Mouse (Mus musculus): Measurements from ENCODE around the gene Herc2.
"Not testable (repeated sequence)": the region's sequence is repeated elsewhere in the genome, so short reads cannot be mapped to it uniquely, and the experiment has no call there.

Gene Herc2

DNA sequence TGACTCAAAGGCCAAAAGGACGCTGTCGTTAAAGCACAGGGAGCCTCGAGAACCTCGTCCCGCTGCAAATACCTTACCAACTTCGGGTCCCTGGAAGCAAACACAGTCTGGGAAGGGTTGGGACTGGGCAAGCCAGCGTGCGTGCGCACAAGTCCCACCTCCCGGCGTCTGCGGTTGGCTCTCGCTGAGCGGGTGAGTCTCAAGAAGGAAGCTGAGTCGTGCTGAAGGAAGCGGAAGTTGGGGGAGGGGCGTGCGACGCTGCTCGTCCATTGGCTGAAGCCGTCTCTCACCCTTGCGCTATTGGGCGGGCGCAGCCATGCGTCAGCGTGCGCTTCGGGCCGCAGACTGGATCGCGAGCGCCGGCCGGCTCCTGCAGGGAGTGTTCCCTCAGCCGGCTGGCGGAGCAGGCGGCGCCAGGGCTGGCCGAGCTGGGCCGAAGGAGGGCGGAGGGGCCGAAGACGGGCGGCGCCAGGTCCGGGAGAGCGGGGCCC lies at the start of gene Herc2:
Gene Herc2, plus strand, starts transcription at position 366 of the 491 bp plus-strand sequence.
- DNase-seq (ENCODE audit: low spot score in 2 of 2), result peak; percentile 96 to 98

DNA sequence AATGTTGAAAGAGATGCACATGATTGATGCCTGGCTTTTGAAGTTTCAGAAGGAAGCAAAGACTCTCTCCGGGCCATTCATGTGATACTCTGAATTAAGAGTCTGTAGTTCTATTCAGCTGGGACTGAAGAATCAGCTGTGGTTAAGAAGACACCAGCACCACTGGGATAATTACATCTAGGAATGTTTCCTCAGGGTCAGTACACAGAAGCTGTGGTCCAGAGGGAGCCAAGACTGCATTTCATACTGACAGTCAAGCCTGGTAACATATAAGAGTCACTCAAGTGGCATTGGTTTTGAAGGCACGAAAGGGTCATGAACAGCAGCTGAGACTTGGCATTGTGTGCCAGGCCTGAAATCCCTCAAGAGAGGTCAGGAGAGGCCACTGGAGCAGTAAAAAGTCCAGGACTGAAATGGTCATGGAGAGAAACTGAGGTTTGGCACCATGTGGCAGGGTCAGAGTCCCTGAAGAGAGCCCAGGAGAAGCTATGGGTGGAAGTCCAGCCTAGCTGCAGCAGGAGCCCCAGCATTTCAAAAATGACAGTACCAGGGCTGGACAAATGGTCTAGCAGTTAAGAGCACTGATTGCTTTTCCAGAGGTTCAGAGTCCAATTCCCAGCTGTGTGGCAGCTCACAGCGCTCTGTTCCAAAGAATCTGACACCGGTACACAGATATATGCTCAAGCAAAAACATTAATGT lies 39.5 kb upstream of the Herc2 start:
- DNase-seq (ENCODE audit: low spot score in 2 of 2), result no peak

DNA sequence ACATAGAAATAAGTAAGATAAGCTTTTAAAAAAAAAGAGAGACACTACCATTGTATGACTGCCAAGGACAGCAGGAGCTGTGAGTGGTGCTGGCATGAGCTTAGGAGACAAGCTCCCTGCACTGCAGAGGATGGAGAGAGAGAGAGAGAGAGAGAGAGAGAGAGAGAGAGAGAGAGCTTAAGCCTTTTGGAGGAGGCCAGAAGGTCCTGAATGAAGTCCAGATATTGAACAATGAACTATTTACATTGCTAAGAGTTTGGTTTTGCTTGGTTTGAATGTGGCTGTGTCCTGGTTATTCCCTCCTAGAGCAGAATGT lies 39.0 kb upstream of the Herc2 start:
- no peak for DNase-seq (ENCODE audit: low spot score in 2 of 2)

DNA sequence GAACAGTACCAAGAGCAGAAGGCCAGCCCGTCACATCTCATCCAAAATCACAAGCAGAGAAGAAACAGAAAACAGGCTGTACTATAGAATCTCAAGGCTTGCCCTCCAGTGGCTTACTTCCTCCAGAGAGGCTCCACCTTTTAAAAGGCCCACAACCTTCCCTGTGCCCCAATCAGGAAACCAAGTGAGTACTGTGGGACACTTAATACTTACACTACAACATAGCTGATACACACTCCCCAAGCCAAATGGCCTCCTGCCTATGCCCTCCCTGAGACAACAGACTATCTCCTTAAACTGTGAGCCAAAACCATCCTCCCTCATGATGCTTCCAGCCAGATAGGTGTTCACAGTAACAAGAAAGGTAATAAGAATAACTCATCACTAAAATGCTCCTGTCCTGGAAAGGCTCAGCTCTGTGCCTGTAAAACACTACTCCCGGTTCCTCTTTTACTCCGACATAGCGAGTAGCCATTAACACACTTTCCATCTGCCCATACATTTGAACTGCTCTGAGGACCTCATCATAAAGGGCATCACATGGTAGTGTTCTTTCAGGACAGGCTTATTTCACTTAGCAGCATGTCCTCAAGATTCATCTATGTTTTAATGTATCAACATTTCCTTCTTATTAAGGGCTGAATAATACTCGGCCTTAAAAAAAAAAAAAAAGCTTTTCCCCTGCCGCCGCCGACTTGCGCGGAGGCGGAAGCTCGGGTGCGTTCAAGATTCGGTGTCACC lies 36.6 kb upstream of the Herc2 start:
- DNase-seq (ENCODE audit: low spot score in 2 of 2), result no peak

DNA sequence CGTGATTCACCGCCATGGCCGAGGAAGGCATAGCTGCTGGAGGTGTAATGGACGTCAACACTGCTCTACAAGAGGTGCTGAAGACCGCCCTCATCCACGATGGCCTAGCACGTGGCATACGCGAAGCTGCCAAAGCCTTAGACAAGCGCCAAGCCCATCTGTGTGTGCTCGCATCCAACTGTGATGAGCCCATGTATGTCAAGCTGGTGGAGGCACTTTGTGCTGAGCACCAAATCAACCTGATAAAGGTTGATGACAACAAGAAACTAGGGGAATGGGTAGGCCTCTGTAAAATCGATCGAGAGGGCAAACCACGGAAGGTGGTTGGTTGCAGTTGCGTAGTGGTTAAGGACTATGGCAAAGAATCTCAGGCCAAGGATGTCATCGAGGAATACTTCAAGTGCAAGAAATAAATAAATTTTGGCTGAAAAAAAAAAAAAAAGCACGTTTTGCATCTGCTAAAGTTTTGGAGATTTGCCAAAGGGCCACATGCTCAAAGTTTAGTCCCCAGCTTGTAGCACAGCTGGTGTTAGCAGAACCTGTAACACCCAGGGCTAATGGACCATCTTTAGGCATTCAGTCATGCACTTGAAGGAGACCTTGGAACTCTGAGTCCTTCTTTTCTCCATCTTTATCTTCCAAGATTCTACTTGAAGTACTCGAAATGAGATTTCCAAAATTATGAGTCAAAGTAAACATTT lies 35.8 kb upstream of the Herc2 start:
- not testable (repeated sequence) for DNase-seq (ENCODE audit: low spot score in 2 of 2)

DNA sequence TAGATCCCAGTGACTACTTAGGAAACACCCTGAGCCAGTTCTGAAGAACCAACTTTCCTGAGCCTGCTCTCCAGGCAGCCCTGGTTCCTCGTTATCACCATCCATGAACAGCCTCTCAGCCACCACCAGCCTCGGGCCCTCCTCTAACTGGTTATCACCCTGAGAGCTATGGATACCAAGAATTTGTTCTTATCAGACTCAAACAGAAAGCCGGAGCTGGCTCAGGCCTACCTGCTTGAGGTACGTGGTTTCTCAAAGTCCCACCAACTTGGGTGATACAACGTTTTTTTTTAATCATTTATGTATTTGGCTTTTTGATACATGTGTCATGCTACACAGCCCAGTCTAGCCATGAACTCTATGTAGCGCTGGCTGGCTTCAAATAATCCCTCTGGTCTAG lies 34.8 kb upstream of the Herc2 start:
- DNase-seq (ENCODE audit: low spot score in 2 of 2), result no peak

DNA sequence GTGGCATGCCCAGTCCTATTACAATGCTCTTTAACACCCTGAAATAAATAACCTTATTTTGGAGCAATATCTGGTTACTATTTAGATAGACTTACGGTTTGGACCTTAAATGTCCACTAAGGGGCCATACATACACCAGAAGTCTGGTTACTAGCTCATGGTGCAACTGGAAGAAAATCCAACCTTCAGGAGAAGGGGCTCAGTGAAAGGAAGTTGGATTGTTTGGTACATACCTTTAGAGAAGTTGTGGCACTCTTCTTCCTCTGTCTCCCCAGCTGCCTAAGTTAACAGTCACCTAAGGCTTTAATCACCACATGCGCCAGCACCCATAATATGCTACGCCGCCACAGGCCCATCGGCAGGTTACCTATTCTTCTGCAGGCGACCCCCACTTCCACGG lies 34.2 kb upstream of the Herc2 start:
- DNase-seq (ENCODE audit: low spot score in 2 of 2), result no peak

DNA sequence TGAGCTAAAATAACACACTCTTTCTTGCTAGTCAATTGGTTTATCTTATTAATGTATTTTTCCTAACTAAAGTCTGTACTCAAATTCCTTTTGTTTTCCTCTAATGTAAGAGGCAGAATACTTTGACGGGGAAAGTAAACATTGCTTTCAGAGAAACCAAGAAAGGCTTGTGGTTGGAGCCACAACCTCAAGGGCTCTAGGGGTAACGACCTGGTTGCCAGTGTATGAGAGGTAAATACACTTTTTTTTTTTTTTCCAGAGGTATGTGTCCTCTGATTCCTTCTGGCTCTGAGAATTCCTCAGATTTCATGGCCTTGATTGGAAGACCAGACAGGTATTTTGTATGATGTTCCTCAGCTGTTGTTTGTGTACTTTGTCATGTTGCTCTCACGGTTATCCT lies 32.2 kb upstream of the Herc2 start:
- DNase-seq (ENCODE audit: low spot score in 2 of 2), result no peak

DNA sequence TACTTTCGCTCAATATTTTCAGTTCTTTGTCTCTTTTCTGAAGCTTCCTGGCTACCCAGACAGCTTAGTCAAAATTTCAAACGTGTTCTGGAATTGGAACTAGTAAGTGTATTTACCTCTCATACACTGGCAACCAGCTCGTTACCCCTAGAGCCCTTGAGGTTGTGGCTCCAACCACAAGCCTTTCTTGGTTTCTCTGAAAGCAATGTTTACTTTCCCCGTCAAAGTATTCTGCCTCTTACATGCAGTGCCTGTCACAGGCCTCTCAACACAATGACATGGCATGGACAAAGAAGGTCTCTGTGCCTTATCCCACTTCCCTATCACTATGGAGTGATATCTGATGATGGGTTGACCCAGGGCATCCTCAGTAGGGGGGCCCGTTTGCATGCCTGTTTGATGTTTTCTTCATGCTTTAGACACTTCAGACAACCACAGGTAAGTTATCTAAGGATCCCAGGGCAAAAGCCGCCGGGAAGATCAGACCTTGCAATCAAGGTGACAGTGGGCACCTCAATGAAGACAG lies 31.5 kb upstream of the Herc2 start:
- DNase-seq (ENCODE audit: low spot score in 2 of 2), result no peak

DNA sequence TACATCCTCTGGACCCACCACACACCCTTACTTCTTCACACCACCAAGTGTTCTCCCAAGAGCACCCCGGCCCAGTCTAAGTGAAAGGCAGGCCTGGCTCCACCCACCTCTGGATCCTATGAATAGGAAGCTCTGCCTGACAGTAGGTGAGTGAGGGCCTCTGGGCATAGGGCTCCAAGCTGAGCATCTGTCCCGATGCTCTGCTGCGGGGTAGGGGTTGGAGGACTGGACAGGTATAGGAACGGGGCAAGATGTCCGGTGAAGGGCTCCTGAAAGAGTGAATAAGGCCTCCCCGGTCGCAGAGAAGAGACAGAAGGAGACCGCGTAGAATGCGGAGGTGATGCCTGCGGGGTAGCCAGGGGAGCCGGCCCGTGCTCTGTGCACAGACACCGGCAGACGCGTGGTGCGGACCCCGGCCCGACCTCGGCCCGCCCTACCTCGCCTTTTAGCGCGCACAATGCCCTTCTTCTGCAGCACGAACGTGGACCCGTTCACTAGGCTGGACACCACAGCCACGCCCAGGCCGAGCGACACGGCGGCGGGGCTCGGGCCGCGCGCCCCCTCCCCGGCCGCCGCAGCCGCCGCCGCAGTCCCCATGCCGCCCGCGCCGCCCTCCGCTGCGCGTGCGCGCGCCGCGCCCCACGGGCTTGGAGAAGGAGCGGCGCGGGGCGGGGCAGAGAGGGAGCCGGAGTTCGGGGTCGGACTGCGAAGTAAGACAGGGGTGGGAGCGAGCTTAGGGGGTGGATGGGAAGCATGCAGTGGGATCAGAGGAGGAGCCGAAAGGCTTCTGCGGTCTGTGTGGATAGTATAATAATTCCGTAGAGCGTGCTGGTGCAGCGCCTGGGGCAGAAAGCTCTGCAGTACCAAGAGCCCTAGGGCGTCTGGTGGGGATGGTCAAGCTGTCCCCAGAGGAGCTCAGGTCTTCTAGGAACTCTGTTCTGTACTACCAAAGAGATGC lies 30.7 kb upstream of the Herc2 start:
- peak; percentile 53 to 68 for DNase-seq (ENCODE audit: low spot score in 2 of 2)

DNA sequence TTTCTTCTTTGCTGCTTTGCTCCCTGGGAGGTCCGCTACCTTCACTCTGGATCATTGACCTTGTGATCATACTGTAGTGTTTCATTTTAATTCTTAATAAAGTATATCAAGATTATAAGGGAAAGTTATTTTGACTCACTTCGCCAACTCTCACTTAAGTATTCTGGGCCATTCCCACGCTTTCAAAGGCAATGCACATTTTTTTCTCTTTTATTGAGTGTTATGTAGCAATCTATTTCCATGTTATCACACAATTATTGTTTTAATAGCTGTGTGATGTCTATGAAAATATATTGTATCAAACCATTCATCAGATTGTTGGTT lies 30.1 kb upstream of the Herc2 start, which contains the start of gene Nipa1:
Gene Nipa1, minus strand, starts transcription at position 25 of the 324 bp plus-strand sequence.
- no peak for DNase-seq (ENCODE audit: low spot score in 2 of 2)

DNA sequence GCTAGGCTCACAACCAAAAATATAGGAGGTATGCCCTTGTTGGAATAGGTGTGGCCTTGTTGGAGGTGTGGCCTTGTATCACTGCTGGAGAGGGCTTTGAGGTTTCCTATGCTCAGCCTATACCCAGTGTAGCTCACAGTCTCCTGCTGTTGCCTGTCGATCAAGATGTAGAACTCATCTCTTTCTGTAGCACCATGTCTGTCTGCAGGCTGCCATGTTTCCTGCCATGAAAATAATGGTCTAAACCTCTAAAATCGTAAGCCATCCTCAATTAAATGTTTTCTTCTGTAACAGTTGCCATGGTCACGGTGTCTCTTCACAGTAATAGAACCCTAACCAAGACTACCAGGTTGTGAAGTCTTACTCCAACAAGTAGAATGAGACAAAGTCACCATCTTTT lies 26.4 kb upstream of the Herc2 start:
- DNase-seq (ENCODE audit: low spot score in 2 of 2), result no peak

DNA sequence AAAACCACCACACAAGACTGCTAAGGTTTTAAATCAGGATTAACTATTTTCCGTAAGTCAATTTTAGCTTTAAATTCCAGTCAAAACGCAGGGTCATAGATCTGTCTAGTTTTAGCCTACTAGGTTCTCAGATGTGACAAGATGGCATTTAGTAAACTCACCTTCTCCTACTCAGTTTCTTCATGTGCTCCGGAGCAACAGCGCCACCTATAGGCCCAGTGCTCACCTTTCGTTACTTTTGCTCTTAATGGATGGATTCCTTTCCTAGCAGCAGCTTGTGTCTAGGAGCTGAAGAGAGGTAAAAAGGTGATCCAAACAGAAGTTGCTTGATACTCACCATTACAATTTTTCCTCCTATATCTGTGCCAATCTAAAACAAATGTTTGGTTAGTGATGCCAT lies 7.6 kb upstream of the Herc2 start:
- DNase-seq (ENCODE audit: low spot score in 2 of 2), result peak; percentile 51 to 68

DNA sequence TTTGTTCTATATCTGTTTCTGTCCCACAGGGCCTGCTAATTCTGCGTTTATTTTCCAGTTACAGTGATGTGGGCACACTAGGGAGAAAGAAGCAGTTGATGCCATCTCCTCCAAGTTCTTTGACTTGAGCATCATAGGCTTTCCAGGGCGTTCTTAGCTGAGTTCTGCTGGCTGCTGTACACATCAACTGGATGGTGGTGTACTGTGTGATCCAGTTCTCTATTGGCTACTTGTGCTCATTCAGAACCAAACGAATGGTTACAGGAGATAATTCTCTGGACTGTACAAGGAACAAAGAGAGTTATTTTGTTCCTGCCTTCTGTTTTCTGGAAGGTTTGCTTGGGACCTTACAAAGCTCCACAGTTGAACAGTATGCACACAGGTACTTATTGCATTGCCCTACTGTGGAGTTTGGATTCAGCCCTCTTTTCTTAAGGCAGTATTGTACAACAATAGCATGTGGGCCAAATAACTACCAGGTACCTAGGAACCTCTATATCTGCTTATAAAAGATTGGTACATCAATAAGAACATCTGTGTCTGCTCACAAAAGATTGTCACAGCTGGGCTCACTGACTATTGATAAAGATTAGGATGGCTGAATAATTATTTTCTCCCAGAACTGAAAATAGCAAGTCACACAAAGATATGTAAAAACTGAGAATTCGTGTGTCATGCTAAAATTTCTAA lies 6.3 kb upstream of the Herc2 start:
- DNase-seq (ENCODE audit: low spot score in 2 of 2), result no peak

DNA sequence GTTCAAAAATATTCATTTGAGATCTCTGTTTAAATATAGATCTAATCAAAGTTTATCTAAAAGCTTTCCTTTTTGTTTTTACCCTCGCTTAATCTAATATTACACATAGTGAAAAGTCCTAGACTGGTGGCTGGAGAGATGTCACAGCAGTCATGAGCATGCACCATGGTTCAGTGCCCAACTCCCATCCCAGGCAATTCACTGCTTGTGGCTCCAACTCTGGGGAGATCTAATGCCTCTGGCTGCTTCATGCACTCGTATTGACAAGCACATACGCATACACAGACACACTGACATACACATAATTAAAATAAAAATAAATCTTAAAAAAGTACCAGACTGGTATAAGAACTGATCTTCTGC lies 5.7 kb upstream of the Herc2 start:
- no peak for DNase-seq (ENCODE audit: low spot score in 2 of 2)

DNA sequence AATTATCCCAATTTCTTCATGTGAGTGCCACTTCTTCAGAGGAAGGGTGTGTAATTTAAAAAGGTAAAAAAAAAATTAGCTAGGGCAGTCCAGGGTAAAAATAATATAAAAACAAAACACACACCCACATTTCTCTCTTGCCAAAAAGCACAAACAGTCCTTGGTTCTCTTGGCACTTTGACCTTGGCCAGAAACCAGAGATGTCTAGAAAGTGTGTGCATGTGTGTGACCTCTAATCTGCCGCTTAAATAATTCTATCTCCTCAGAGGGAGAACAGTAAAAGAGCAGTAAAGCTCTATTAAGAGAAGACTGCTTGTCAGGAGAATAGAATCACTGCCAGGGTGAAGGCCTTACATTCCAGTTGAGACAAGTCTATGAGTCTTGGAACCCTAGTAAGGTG lies 2.8 kb upstream of the Herc2 start:
- no peak for DNase-seq (ENCODE audit: low spot score in 2 of 2)

DNA sequence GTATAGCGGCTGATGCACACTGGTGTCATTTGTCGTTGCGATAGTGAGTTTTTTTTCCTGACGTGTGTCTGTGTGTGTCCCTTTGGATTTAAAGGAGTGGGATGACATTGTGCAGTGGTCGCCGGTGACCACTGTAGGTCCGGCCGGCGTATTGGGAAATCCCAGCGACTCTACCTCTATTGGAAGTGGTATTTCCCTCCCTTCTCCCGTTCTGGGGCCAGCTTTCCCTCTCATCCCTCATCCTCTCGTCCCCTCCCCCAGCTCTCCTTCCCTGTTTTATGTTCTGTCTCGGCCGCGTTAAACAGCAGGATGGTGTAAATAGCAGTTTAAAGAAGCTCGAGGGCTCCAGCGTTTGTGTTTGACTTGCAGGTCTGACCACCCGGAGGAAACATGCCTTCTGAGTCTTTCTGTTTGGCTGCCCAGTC lies 503 bp downstream of the Herc2 start:
- peak in 1 of 2 experiments; percentile 20 for DNase-seq (ENCODE audit: low spot score in 2 of 2)

DNA sequence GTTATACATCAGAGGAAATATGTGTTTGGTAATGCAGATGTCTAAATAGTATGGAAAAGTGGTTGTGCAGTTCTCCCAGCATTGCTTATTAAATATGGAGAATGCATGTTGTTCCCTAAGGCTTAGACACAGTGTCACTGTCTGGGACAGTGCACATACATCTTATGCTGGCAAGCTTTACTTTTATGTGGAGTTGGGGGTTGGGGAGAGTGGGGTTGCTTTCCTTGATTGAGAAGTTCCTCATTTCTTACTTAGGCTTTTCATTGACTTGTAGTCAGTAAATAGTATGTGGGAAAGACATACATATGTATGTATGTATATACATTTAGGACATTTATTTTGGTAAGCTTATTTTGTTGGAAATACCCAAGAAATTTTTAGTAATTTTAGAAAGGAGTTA lies 3.0 kb downstream of the Herc2 start:
- DNase-seq (ENCODE audit: low spot score in 2 of 2), result no peak

DNA sequence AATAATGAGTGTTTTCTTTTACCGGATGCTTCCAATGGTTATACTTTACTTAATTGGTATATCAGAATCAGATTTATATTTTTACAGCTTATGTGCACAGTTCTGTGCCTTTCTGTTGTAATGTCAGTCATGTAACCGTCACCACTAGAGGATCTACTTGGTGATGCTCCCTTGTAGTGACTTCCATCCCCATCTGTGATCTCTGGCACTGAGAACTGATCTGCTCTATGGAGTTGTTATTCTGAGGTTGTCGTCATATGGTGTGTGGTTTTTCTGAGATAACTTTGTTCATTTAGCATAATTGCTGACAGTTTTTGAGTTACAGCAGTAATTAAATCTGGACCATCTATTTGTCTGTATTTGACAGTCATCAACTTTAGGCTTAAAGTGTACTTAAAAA lies 5.3 kb downstream of the Herc2 start:
- DNase-seq (ENCODE audit: low spot score in 2 of 2), result no peak

DNA sequence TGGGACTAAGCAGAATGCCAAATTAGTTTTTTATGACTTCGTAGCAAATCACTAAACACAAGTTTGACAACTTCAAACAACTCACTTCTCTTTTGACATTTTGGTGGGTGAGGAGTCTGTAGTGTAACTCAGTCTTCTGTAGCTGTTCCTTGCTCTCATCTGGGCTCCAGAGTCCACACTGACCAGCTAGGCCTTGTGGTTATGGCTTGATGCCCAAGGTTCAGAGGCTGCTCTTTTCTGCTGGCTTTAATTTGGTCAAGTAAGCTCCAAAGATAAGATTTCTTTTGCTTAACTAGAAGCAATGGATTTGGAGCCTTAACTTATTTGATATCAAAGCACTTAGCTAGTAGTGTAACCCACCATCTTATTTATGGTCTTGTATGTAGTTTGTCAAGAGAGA lies 14.9 kb downstream of the Herc2 start:
- DNase-seq (ENCODE audit: low spot score in 2 of 2), result no peak

DNA sequence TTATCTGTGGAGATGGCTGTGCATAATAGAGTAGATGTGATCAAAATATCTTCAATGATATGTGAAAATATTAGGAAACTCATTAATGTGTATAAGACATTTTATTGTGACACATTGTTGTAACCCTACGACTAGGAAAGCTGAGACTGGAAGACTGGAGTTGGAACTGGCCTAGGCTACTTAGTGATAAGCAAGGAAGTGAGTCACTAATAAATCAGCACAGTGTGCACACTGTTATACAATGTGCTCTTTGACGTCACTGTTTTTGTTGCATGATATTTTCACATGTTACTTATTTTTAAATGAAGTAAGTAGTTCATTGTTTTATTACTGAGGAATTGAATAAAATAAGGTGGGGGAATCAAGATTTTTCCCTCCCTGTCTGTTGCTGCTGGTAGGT lies 16.1 kb downstream of the Herc2 start:
- no peak for DNase-seq (ENCODE audit: low spot score in 2 of 2)
